In genomic region chr16:64899084-64899483, GRCm38 (mm10) we compare ENCODE assay signal across 9 mouse cellular contexts. TPM values are rescaled to one million over a fixed set of nuclear protein-coding genes. Genes with fewer than 3 reads are reported as not detected.
A peak's percentile ranks its signal among the peaks of the same experiment; 100 is the strongest.
DNase-seq lines count a peak whose midpoint lies in the region; ATAC-seq and TF ChIP-seq lines count a peak whose summit lies in the region.
"Had no signal": no experiment of that assay in that cellular context is flagged by ENCODE, and none has a peak within 500 bp of the region (broad histone marks: within the 10 kb centered on the region; RNA-seq: fewer than 3 reads in every experiment).

No protein-coding gene starts in this region.

- H3K9ac ChIP-seq in heart, postnatal 0 days (replicated peaks; ENCODE audit: low read depth, low read length), result no peak overlapping the region

- TF ChIP-seq EP300 in heart, postnatal 0 days (IDR thresholded peaks at IDR 0.05; ENCODE audit: low read depth), result no peak

- no peak for TF ChIP-seq POLR2A in lung, adult 2 months (IDR thresholded peaks at IDR 0.05; ENCODE audit: borderline replicate concordance, extremely low read depth, low read depth, low read length)

- H3K4me2 ChIP-seq in heart, postnatal 0 days (ENCODE audit: low read depth, low read length), result no peak overlapping the region

- H3K4me3 ChIP-seq in heart, postnatal 0 days (ENCODE audit: low read depth, low read length), result no peak overlapping the region
- no peak overlapping the region for H3K4me3 ChIP-seq in heart, embryonic 10.5 days
- no peak overlapping the region for H3K4me3 ChIP-seq in lung, adult 2 months (replicated peaks; ENCODE audit: extremely low read depth, low read depth, low read length)

- no peaks in the 10 kb centered on the region for H3K9me3 ChIP-seq in heart, postnatal 0 days (replicated peaks; ENCODE audit: control insufficient read depth, low read length)
- H3K9me3 ChIP-seq in heart, embryonic 10.5 days, result no peaks in the 10 kb centered on the region

- no peak for DNase-seq in heart, postnatal 0 days (ENCODE audit: low spot score)
- DNase-seq in heart, embryonic 10.5 days (ENCODE audit: low spot score), result no peak
- DNase-seq in A20 (ENCODE audit: low read depth, low spot score) (peak; percentile 56), Patski (ENCODE audit: low read depth, low spot score) (no peak)
- DNase-seq in lung, adult 2 months, result no peak
- no peak for DNase-seq in left cerebral cortex, adult 8-10 months (ENCODE audit: low spot score in 2 of 2)
- DNase-seq in right cerebral cortex, postnatal 36 days (ENCODE audit: low spot score in 2 of 2), result no peak
- no peak for DNase-seq in layer of hippocampus, postnatal 25 days (ENCODE audit: extremely low spot score in 1 of 2, low spot score in 1 of 2)

- POLR2A ChIA-PET in Patski (lab: Charles Lee), result interaction anchor here (0.7 kb wide), 1 partner anchor 119 kb away, joined by 6 read pairs; no protein-coding TSS in a partner anchor

- H3K4me1 ChIP-seq in heart, postnatal 0 days (ENCODE audit: control insufficient read depth, insufficient read depth), result no peaks in the 10 kb centered on the region
- no peaks in the 10 kb centered on the region for H3K4me1 ChIP-seq in heart, embryonic 10.5 days
- no peaks in the 10 kb centered on the region for H3K4me1 ChIP-seq in lung, adult 2 months (ENCODE audit: control insufficient read depth, insufficient read depth, low read length)

- ATAC-seq in heart, postnatal 0 days (ENCODE audit: insufficient read depth, low read depth), result no peak
- ATAC-seq in Patski, result no peak

- peak; percentile 17; the same call in 1 of the 2 replicates for TF ChIP-seq CTCF in heart, postnatal 0 days (IDR thresholded peaks at IDR 0.05; ENCODE audit: low read depth)
- TF ChIP-seq CTCF in Patski (IDR thresholded peaks at IDR 0.05), result peak; percentile 28
- TF ChIP-seq CTCF in lung, adult 2 months (IDR thresholded peaks at IDR 0.05; ENCODE audit: insufficient read depth, low read length), result peak; percentile 50

- no peak overlapping the region for H3K27ac ChIP-seq in heart, postnatal 0 days (ENCODE audit: low read depth)
- no peak overlapping the region for H3K27ac ChIP-seq in heart, embryonic 10.5 days
- H3K27ac ChIP-seq: macrophage had no signal

- in situ Hi-C loops in Patski (cut with MboI; ENCODE audit: low pct_unique_long_range_greater_than_20kb), result no loop called here

- 65% methylated on average over 2 of the region's 2 CpGs for WGBS in heart, postnatal 0 days
- 69% methylated on average over 2 of the region's 2 CpGs for WGBS in heart, embryonic 10.5 days
- WGBS in lung, adult 2 months, result 47% methylated on average over 2 of the region's 2 CpGs

- H3K36me3 ChIP-seq in heart, postnatal 0 days (replicated peaks; ENCODE audit: control insufficient read depth, insufficient read depth, low read length), result no peaks in the 10 kb centered on the region
- H3K36me3 ChIP-seq in heart, embryonic 10.5 days, result no peaks in the 10 kb centered on the region

- H3K27me3 ChIP-seq in heart, postnatal 0 days (ENCODE audit: control insufficient read depth, insufficient read depth, low read length), result no peaks in the 10 kb centered on the region
- no peaks in the 10 kb centered on the region for H3K27me3 ChIP-seq in heart, embryonic 10.5 days (ENCODE audit: insufficient read depth, poor library complexity, severe bottlenecking)
- H3K27me3 ChIP-seq in Patski, result peaks cover 2% of the 10 kb centered on the region

- CTCF ChIA-PET in Patski (lab: Charles Lee), result interaction anchor here (1.0 to 1.1 kb wide), 2 partner anchors 12 to 46 kb away, joined by 3 read pairs; no protein-coding TSS in a partner anchor

RNA-seq across cellular contexts. Expression of gene Cggbp1, which starts 47.3 kb away (rescaled TPM):
- total RNA-seq in heart, postnatal 0 days (2014; rRNA removed; ENCODE audit: low replicate concordance), result 28.9 and 29.6 TPM in 2 replicates
- polyA plus RNA-seq in heart, postnatal 0 days (2015; fragmentation: Nextera tagmentation; extraction: Ambion mirVana), result 27.5 and 29.5 TPM in 2 replicates
- 63.7 and 67.6 TPM in 2 replicates for polyA plus RNA-seq in heart, embryonic 10.5 days (2016; fragmentation: Nextera tagmentation; extraction: Ambion mirVana)
- 55.2 TPM for polyA plus RNA-seq in Patski (2021)
- polyA plus RNA-seq in lung, adult 2 months (2012; rRNA removed), result 8.7 and 17.4 TPM in 2 replicates
- total RNA-seq in left cerebral cortex, adult 8-10 months (2022), result 10 to 100 TPM; 53.3 to 63.1 (median 59.0) TPM
- total RNA-seq in layer of hippocampus, postnatal 25 days (2021), result 10 to 100 TPM; 53.8 to 57.8 TPM

RNA-seq across cellular contexts. Expression of gene Zfp654, which starts 47.6 kb away (rescaled TPM):
- 5.4 and 8.9 TPM in 2 replicates for total RNA-seq in heart, postnatal 0 days (2014; rRNA removed; ENCODE audit: low replicate concordance)
- 3.0 and 3.3 TPM in 2 replicates for polyA plus RNA-seq in heart, postnatal 0 days (2015; fragmentation: Nextera tagmentation; extraction: Ambion mirVana)
- 6.6 and 7.0 TPM in 2 replicates for polyA plus RNA-seq in heart, embryonic 10.5 days (2016; fragmentation: Nextera tagmentation; extraction: Ambion mirVana)
- 9.9 TPM for polyA plus RNA-seq in Patski (2021)
- 0.75 and 1.2 TPM in 2 replicates for polyA plus RNA-seq in lung, adult 2 months (2012; rRNA removed)
- 10 to 100 TPM; 16.9 to 20.5 (median 18.3) TPM for total RNA-seq in left cerebral cortex, adult 8-10 months (2022)
- 10 to 100 TPM; 14.6 to 15.3 TPM for total RNA-seq in layer of hippocampus, postnatal 25 days (2021)
